Mouse (Mus musculus) CH12.LX (cell line): ENCODE measurements around the gene Zfp791. TPM values are rescaled to one million over a fixed set of nuclear protein-coding genes. Genes with fewer than 3 reads are reported as not detected.

Experiments
- DNase-seq: peaks from one replicate; pipeline ENCODE4 v3.0.0-alpha.2; 2013; ENCODE audit errors: extremely low read depth
- H3K27ac ChIP-seq: 2 replicates; pipeline ENCODE4 v1.5.1; 2012; ENCODE audit warnings: low read depth, mild to moderate bottlenecking, control low read depth, moderate library complexity; ENCODE audit not compliant: insufficient read depth
- H3K27me3 ChIP-seq: replicated peaks from 2 replicates; pipeline ENCODE3; 2012; ENCODE audit warnings: inconsistent platforms
- H3K36me3 ChIP-seq, 2 experiments: replicated peaks in 1 of 2; 2 replicates each; pipeline versions ENCODE3 to v1.6.1; 2012; ENCODE audit warnings: inconsistent platforms in 1 of 2, low read length in 1 of 2, mild to moderate bottlenecking in 1 of 2, mixed read lengths in 1 of 2, moderate library complexity in 1 of 2; ENCODE audit not compliant: control insufficient read depth in 1 of 2, insufficient read depth in 1 of 2
- H3K4me1 ChIP-seq, 2 experiments: 2 replicates each; pipeline ENCODE4 v1.6.1; 2012; ENCODE audit warnings: inconsistent platforms in 1 of 2, moderate library complexity in 1 of 2; ENCODE audit not compliant: insufficient read depth in 2 of 2, control insufficient read depth in 1 of 2
- H3K4me2 ChIP-seq: 2 replicates; pipeline ENCODE4 v1.6.1; 2012; ENCODE audit warnings: low read depth, mild to moderate bottlenecking, control low read depth; ENCODE audit not compliant: poor library complexity, insufficient read depth, severe bottlenecking
- H3K4me3 ChIP-seq, 3 experiments: fragments of 150-350 bp in 1 of 3; sonication (generic) in 1 of 3; replicated peaks in 1 of 3; 2 replicates each; pipeline versions ENCODE3 to v1.5.1; 2011 to 2012; ENCODE audit warnings: low read depth in 2 of 3, low read length in 2 of 3, mild to moderate bottlenecking in 2 of 3, moderate library complexity in 2 of 3, control low read depth in 1 of 3, improper control_type of control experiment in 1 of 3, inconsistent platforms in 1 of 3, mixed read lengths in 1 of 3; ENCODE audit not compliant: poor library complexity in 1 of 3
- H3K79me2 ChIP-seq: replicated peaks from 2 replicates; pipeline ENCODE4 v1.6.1; 2012; ENCODE audit warnings: mild to moderate bottlenecking, moderate library complexity; ENCODE audit not compliant: control insufficient read depth, poor library complexity, insufficient read depth, severe bottlenecking; ENCODE audit errors: extremely low read depth
- H3K9ac ChIP-seq: 2 replicates; pipeline ENCODE4 v1.6.1; 2012; ENCODE audit warnings: low read depth, mild to moderate bottlenecking, control low read depth, moderate library complexity; ENCODE audit not compliant: insufficient read depth
- H3K9me3 ChIP-seq: replicated peaks from 2 replicates; pipeline ENCODE3; 2012; ENCODE audit warnings: low read length, inconsistent platforms, mixed read lengths
- BHLHE40 ChIP-seq: IDR thresholded peaks from 2 replicates; pipeline ENCODE4 v1.6.1; 2011; ENCODE audit warnings: mild to moderate bottlenecking, low read depth, low read length, improper control_type of control experiment
- CHD2 ChIP-seq: IDR thresholded peaks from 2 replicates; pipeline ENCODE4 v1.6.1; 2011; ENCODE audit warnings: low read length, improper control_type of control experiment
- ELF1 ChIP-seq: IDR thresholded peaks from 2 replicates; pipeline ENCODE4 v1.6.1; 2014; ENCODE audit warnings: low read depth, mild to moderate bottlenecking, inconsistent platforms, low read length, improper control_type of control experiment
- EP300 ChIP-seq: IDR thresholded peaks from 2 replicates; pipeline ENCODE4 v1.6.1; 2011; ENCODE audit warnings: low read length, improper control_type of control experiment
- ETS1 ChIP-seq: conservative IDR thresholded peaks from 2 replicates; pipeline ENCODE4 v1.6.1; 2012; ENCODE audit warnings: low read depth, mild to moderate bottlenecking, inconsistent platforms, low read length, improper control_type of control experiment, moderate library complexity
- GABPA ChIP-seq: IDR thresholded peaks from 2 replicates; pipeline ENCODE4 v1.6.1; 2012; ENCODE audit warnings: low read depth, low read length, improper control_type of control experiment, inconsistent platforms; ENCODE audit not compliant: insufficient replicate concordance
- HCFC1 ChIP-seq: IDR thresholded peaks from 2 replicates; pipeline ENCODE4 v1.6.1; 2012; ENCODE audit warnings: low read depth, mild to moderate bottlenecking, inconsistent platforms, low read length, improper control_type of control experiment
- MAZ ChIP-seq: IDR thresholded peaks from 2 replicates; pipeline ENCODE4 v1.6.1; 2012; ENCODE audit warnings: low read depth, mild to moderate bottlenecking, inconsistent platforms, low read length, improper control_type of control experiment, moderate library complexity
- MEF2A ChIP-seq: IDR thresholded peaks from 2 replicates; pipeline ENCODE4 v1.6.1; 2014; ENCODE audit warnings: low read depth, mild to moderate bottlenecking, inconsistent platforms, low read length, improper control_type of control experiment, borderline replicate concordance
- MYC ChIP-seq: IDR thresholded peaks from 2 replicates; pipeline ENCODE4 v1.6.1; 2011; ENCODE audit warnings: low read depth, mild to moderate bottlenecking, improper control_type of control experiment, low read length
- NELFE ChIP-seq: IDR thresholded peaks from 2 replicates; pipeline ENCODE4 v1.6.1; 2011; ENCODE audit warnings: low read depth, low read length, improper control_type of control experiment
- PAX5 ChIP-seq: IDR thresholded peaks from 2 replicates; pipeline ENCODE4 v1.6.1; 2012; ENCODE audit warnings: low read length, inconsistent platforms, mixed read lengths
- POLR2A ChIP-seq: IDR thresholded peaks from 2 replicates; pipeline ENCODE4 v1.6.1; 2011; ENCODE audit warnings: low read depth, mild to moderate bottlenecking, improper control_type of control experiment, low read length
- POLR2AphosphoS2 ChIP-seq: IDR thresholded peaks from 2 replicates; pipeline ENCODE4 v1.6.1; 2011; ENCODE audit warnings: low read depth, low read length, improper control_type of control experiment
- SMC3 ChIP-seq: IDR thresholded peaks from 2 replicates; pipeline ENCODE4 v1.6.1; 2011; ENCODE audit warnings: low read depth, low read length, improper control_type of control experiment
- TCF12 ChIP-seq: IDR thresholded peaks from 2 replicates; pipeline ENCODE4 v1.6.1; 2014; ENCODE audit warnings: low read depth, mild to moderate bottlenecking, inconsistent platforms, low read length, improper control_type of control experiment
- UBTF ChIP-seq: IDR thresholded peaks from 2 replicates; pipeline ENCODE4 v1.6.1; 2012; ENCODE audit warnings: low read depth, mild to moderate bottlenecking, inconsistent platforms, low read length, improper control_type of control experiment, moderate library complexity
- USF1 ChIP-seq: IDR thresholded peaks from 2 replicates; pipeline ENCODE4 v1.6.1; 2014; ENCODE audit warnings: low read depth, mild to moderate bottlenecking, inconsistent platforms, low read length, improper control_type of control experiment
- USF2 ChIP-seq: conservative IDR thresholded peaks from 2 replicates; pipeline ENCODE4 v1.6.1; 2011; ENCODE audit warnings: low read depth, low read length, improper control_type of control experiment
- ZC3H11A ChIP-seq: IDR thresholded peaks from 2 replicates; pipeline ENCODE4 v1.6.1; 2012; ENCODE audit warnings: low read depth, mild to moderate bottlenecking, inconsistent platforms, low read length, improper control_type of control experiment
- ZKSCAN1 ChIP-seq: IDR thresholded peaks from 2 replicates; pipeline ENCODE4 v1.6.1; 2012; ENCODE audit warnings: low read depth, inconsistent platforms, low read length, improper control_type of control experiment, borderline replicate concordance
- ZNF384 ChIP-seq: IDR thresholded peaks from 2 replicates; pipeline ENCODE4 v1.6.1; 2012; ENCODE audit warnings: low read depth, low read length, improper control_type of control experiment, inconsistent platforms
- dilution Hi-C: fragments of 300-500 bp; cut with MboI; formaldehyde crosslinking; loops from 2 replicates; pipeline ENCODE4 v1.14.3; 2020; ENCODE audit warnings: low sequenced_read_pairs; ENCODE audit not compliant: extremely low pct_unique_long_range_greater_than_20kb, extremely low pct_ligation_motif_present
- in situ Hi-C: fragments of 300-500 bp; cut with MboI; formaldehyde crosslinking; loops from 3 replicates; pipeline ENCODE4 v1.14.3; 2019; ENCODE audit warnings: low sequenced_read_pairs, low pct_ligation_motif_present, low pct_unique_long_range_greater_than_20kb, mixed read lengths
- polyA plus RNA-seq: library from polyadenylated mRNA; unstranded; fragments of >175 nt; gene quantifications from 2 replicates; pipeline ENCODE4 v1.2.1, GENCODE M21; 2012; ENCODE audit warnings: low read depth; ENCODE audit not compliant: insufficient read length
- total RNA-seq, 2 experiments: library from RNA; depleted of rRNA; stranded (reverse); fragments of 300-350 nt in 1 of 2; fragments of >200 nt in 1 of 2; gene quantifications; 2 replicates each; pipeline ENCODE4 v1.2.3; 2012 to 2014

The Zfp791 gene
- total and polyA plus RNA-seq, 3 experiments: 0.81 to 1.1 (median 0.98) TPM

DNA sequence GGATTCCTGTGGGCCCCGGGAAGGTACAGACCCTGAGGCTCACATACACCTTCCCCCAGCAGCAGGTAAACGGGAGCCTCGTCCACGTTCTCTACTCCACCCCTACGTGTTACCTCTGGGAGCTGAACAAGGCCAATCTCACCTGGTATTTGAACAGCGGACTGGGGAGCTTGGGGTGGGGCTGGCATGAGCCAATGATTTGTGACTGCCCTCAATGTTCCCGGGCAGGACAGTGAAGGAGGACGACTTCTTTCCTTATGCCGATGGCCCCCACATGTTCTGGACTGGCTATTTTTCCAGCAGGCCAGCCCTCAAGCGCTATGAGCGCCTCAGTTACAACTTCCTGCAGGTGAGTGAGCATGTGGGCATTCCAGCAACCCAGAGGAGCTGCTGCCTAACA, 32.0 kb downstream of the Zfp791 start:
- DNase-seq: no peak
- H3K4me3 ChIP-seq: no peak overlapping the region
- no peaks in the 10 kb centered on the region for H3K27me3 ChIP-seq
- no peaks in the 10 kb centered on the region for H3K4me1 ChIP-seq
- H3K4me2 ChIP-seq: no peak overlapping the region
- no peaks in the 10 kb centered on the region for H3K9me3 ChIP-seq
- H3K27ac ChIP-seq: no peak overlapping the region
- TF ChIP-seq PAX5: no peak
- TF ChIP-seq POLR2A: no peak
- TF ChIP-seq MAZ: no peak
- no peak for TF ChIP-seq MYC
- no peak for TF ChIP-seq ETS1
- TF ChIP-seq ZNF384: no peak
- TF ChIP-seq ELF1: no peak
- no peak for TF ChIP-seq MEF2A
- TF ChIP-seq ZKSCAN1: no peak
- TF ChIP-seq ZC3H11A: no peak
- no peak for TF ChIP-seq BHLHE40
- no peak for TF ChIP-seq GABPA
- TF ChIP-seq POLR2AphosphoS2: no peak
- TF ChIP-seq USF2: no peak
- no peak for TF ChIP-seq SMC3
- TF ChIP-seq USF1: no peak
- H3K9ac ChIP-seq: no peak overlapping the region
- dilution Hi-C loops: no loop called here
- in situ Hi-C loops: no loop called here
- H3K79me2 ChIP-seq: no peaks in the 10 kb centered on the region
- peaks cover 72 to 86% of the 10 kb centered on the region in 2 experiments for H3K36me3 ChIP-seq

DNA sequence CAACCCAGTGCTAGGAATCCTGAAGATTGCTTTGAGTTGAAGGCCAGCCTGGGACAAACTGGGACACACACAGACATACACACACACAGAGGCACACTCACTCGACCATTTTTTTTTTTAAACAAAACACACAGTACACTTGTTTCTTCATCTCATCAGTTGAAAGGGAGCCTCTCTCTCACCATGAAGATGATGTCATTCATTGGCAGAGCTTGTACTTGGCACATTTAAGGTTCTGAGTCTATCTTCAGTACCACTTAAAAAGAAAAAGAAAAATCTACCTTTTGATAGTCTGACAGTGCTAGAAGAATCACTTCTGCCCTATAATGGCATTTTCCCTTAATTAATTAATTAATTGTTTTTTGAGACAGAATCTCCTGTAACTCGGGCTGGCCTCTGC, 34.1 kb downstream of the Zfp791 start:
- H3K36me3 ChIP-seq: peaks cover 61 to 77% of the 10 kb centered on the region in 2 experiments
- DNase-seq: no peak

More for the DNA sequence above, 34.1 kb downstream of the Zfp791 start:
- Histone ChIP-seq H3K4me2 (no peak overlapping the region), H3K4me1 (peaks cover 6 to 14% of the 10 kb centered on the region in 2 experiments; a peak in 3 of 4 replicates), H3K79me2 (peaks cover 4% of the 10 kb centered on the region; the same call in 1 of the 2 replicates), H3K9ac (no peak overlapping the region), H3K4me3 (no peak overlapping the region), H3K9me3 (no peaks in the 10 kb centered on the region), H3K27me3 (no peaks in the 10 kb centered on the region), H3K27ac (no peak overlapping the region)
- in situ Hi-C loops: no loop called here
- dilution Hi-C loops: no loop called here
- no peak for TF ChIP-seq ZNF384
- TF ChIP-seq CHD2: no peak
- no peak for TF ChIP-seq POLR2A
- TF ChIP-seq TCF12: no peak
- no peak for TF ChIP-seq ELF1
- TF ChIP-seq NELFE: no peak
- TF ChIP-seq UBTF: no peak
- no peak for TF ChIP-seq EP300
- no peak for TF ChIP-seq POLR2AphosphoS2
- no peak for TF ChIP-seq ZC3H11A
- no peak for TF ChIP-seq HCFC1
- no peak for TF ChIP-seq MEF2A
